Mouse (Mus musculus) erythroblast, adult 5-6 weeks (primary cell): ENCODE measurements around the gene Gm11444. TPM values are rescaled to one million over a fixed set of nuclear protein-coding genes. Genes with fewer than 3 reads are reported as not detected.

ENCODE experiments used
- ATAC-seq: replicated peaks from 2 replicates; pipeline ENCODE4 v1.8.0; 2016; ENCODE audit warnings: moderate number of reproducible peaks, mild to moderate bottlenecking, moderate TSS enrichment, inconsistent platforms; ENCODE audit not compliant: poor library complexity, low FRiP score, severe bottlenecking
- total RNA-seq, 2 experiments: library from RNA; stranded (forward) in 1 of 2; stranded (reverse) in 1 of 2; fragments of 150-400 nt in 1 of 2; fragments of 200-764, 138-1000 nt in 1 of 2; gene quantifications; 2 replicates each; pipeline versions ENCODE4 v1.2.3 to v1.2.4; 2015 to 2017; ENCODE audit warnings: low replicate concordance in 2 of 2

Gm11444 gene
- total RNA-seq (2015; ENCODE audit: low replicate concordance) (not detected in 2 replicates), total RNA-seq (2017; ENCODE audit: low replicate concordance) (not detected in 2 replicates)

- no peak for ATAC-seq
Measured at GRCm38 (mm10) chr11:85850233-85850632, at the start of gene Gm11444. Gm11444 (minus strand) TSS chr11:85850333.

GRCm38 (mm10) chr11:85896335-85896985 is 46.3 kb upstream of the Gm11444 start:
- no peak for ATAC-seq

GRCm38 (mm10) chr11:85894731-85895545 is 44.8 kb upstream of the Gm11444 start:
- ATAC-seq = no peak

- no peak for ATAC-seq
Measured at GRCm38 (mm10) chr11:85894136-85894530, 44.0 kb upstream of the Gm11444 start.

DNA sequence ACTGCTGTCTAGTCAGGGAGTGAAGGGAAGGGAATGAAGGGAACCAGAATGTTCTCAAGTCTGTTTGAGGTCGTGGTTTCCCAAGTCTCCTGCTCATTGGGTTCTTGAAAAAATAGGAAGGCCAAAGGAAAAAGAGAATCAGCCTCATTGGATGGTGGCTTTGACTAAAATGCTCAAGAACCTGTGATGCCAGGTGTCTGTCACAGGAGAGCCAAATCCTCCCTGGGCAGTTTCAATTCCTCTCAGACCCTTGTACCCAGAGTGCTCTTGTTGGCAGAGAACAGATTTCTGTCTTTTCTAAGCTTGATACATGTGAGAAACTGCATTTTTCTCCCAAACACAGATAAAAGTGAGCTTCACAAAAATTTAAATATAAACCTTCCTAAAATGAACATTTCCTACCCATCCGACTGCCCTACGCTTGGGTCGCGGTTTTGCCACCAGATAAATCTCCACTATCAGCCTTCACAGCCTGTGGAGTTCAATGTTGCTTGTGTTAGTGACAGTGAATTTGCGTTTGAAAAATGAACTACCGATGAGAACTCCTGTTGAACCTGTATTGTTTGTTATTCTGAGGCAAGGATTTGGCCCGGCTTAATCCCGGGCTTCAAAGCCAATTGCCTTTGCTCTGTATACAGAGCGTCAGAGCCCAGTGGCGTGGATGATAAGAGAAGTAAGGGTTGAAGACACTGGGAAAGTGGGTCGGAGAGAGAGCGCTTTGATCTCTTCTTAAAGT is 43.4 kb upstream of the Gm11444 start:
- ATAC-seq = no peak

GRCm38 (mm10) chr11:85892771-85893170 is 42.6 kb upstream of the Gm11444 start:
- ATAC-seq = no peak

DNA sequence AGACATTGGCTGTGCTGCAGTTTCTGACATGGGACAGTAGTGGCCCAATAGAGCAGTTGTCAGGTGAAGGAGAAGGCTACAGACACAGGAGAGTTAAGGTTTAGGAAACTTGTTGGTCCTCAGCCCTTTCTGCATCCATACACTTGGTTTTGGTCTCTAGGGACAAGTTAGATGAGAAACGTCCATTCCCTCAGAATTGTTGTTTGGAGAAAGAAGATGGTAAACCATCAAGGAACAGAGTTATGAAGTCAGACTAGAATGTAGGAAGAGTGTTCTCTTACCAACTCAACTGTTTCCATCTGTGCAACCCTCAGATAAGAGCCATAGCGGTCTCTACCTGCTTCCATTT is 41.5 kb upstream of the Gm11444 start:
- ATAC-seq = no peak

GRCm38 (mm10) chr11:85891010-85891691 is 41.0 kb upstream of the Gm11444 start:
- ATAC-seq = no peak

DNA sequence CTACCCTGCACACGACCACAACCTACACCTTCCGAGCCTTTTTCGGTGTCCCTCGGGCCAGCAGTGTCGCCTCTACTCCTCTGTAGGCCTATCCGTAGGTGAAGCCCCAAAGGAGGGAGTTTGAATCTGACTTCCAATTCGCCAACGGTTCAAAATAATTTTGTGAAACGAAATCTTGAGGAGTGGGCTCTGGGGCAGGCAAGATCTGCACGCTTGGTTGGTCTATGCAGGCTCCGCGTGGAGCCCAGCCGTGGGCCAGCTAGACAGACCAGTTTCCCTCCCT is 40.4 kb upstream of the Gm11444 start:
- no peak for ATAC-seq

DNA sequence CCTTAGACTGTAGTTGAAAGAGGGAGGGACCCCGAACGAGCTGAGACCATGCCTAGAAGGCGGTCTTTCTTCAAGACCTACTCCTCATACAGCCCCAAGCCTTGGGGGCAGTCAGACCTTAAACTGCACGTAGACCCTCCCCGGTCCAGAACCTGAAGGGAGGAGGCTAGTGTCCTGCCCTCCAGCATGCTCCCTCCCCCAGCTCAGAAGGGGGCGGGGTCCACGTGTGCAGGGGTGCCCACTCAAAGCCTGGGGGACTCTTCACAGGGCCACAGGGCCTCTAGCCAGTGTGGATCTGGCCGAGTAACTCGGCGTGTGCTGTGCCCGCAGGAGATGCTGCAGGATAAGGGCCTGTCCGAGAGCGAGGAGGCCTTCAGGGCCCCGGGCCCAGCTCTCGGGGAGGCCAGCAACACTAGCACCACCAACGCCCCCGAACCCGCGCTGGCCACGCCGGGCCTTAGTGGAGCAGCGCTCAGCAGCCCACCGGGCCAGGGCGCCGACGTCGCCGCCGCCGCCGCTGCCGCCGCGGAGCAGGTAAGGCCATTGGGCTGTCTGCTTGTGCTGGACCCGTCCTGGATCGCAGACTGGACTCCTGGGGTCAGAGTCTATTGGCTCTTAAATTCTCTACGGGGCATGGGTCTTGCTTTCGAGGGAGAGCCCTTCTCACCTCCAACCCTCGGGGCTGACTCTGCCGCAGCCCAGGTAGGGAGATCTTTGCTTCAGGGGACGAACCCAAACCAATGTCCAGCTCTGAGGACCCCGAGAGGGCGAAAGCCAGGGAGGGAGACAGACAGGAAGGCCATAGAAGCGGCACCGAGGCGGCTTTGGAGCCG is 39.8 kb upstream of the Gm11444 start:
- no peak for ATAC-seq

DNA sequence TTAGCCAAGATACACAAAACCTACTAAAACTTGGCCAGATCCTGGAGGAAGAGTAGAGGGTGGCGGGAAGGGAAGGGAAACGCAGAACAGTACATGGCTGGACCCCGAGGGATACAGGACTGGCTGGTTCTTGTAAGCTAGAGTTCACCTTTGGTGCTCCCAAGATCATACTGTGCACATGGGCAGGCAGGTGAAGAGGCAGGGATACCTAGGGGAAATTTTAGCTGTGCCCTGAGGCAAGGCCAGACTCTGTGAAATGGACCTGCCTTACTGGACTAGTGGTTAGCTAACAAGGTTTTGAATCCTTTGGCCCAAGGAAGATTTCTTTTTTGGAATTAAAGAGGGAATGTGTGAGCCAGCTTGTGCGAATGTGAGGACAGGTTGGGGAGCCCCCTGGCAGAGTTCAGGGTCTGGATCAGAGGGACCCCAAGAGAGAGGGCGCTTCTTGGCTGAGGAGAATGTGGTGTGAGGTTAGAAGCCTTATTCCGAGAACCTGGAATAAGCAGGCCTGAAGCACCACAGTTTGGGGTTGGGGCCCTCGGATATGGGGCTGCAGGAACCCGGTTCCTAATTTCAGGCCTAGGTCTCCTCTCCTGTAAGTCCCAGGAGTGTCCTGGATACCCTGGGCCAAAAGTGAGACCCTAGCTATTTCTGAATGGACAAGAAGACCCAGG is 39.1 kb upstream of the Gm11444 start:
- no peak for ATAC-seq

DNA sequence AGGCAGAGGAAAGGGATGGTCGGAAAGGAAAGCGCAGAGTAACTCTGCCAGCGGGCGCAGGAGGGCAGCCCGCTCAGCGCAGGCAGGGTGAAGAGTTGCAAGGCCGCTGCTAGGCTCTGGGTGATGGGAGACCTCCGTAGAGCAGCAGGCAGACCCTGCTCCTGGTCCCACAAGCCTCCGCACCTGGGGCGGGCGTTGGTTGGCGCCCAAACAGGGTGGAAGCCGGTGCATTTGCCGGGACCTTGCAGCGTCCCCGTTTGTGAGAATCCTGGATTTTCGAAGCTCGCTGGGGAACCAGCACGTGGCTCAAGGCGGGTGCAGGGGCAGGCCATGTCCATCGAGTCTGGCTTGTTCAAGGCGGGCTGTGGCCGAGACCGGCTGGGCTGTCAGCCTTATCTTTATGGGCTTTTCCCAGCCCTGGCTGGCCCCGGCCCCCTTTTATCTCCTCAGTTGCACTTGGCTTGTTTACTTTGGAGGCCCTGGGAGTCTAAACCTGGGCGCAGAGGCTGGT is 38.4 kb upstream of the Gm11444 start:
- no peak for ATAC-seq

GRCm38 (mm10) chr11:85887801-85888450 is 37.8 kb upstream of the Gm11444 start:
- no peak for ATAC-seq

DNA sequence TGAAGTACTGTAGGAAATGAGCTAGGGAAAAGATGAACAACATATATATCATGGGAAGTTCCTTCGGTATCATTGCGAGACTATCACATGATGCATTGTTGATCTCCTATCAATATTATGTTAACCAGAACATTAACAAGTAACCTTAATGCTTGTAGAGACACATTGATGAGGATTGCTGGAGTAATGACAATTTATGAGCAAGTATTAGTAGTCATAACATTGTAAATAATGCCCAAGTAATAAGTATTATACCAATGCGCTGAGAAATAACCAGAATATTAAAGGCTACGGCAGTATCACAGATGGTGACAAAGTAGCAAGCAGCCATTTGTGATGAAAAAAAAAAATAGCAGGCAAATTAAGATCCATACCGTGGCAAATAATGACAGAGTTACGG is 37.1 kb upstream of the Gm11444 start:
- no peak for ATAC-seq

- ATAC-seq = no peak
Measured at GRCm38 (mm10) chr11:85886429-85886785, 36.3 kb upstream of the Gm11444 start.

GRCm38 (mm10) chr11:85885665-85886428 is 35.7 kb upstream of the Gm11444 start, which contains the start of gene Tbx4:
Tbx4 (plus strand) TSS chr11:85886422.
- ATAC-seq = no peak

- ATAC-seq = no peak
Measured at GRCm38 (mm10) chr11:85884498-85884897, 34.4 kb upstream of the Gm11444 start.
